9 mouse cellular contexts compared by ENCODE assay signal in genomic region chrX:96178437-96178836, GRCm38 (mm10).
DNase-seq lines count a peak whose midpoint lies in the region; ATAC-seq and TF ChIP-seq lines count a peak whose summit lies in the region.
"Had no signal": no experiment of that assay in that cellular context is flagged by ENCODE, and none has a peak within 500 bp of the region (broad histone marks: within the 10 kb centered on the region; RNA-seq: fewer than 3 reads in every experiment).

No protein-coding gene starts in this region.

- H3K9me3 ChIP-seq in E14TG2a.4 (ENCODE audit: low read length), result no peaks in the 10 kb centered on the region
- no peaks in the 10 kb centered on the region for H3K9me3 ChIP-seq in kidney, postnatal 0 days (replicated peaks; ENCODE audit: low read length)

- no peak overlapping the region for H3K4me2 ChIP-seq in kidney, postnatal 0 days (ENCODE audit: low read length)

- H3K36me3 ChIP-seq in E14TG2a.4 (ENCODE audit: insufficient read depth, low read length), result no peaks in the 10 kb centered on the region
- no peaks in the 10 kb centered on the region for H3K36me3 ChIP-seq in kidney, postnatal 0 days (ENCODE audit: insufficient read depth, low read length)

- 4% methylated on average over 1 of the region's 1 CpGs for WGBS in kidney, postnatal 0 days

- H3K9ac ChIP-seq in kidney, postnatal 0 days (ENCODE audit: low read depth, low read length), result no peak overlapping the region

- no peak for ATAC-seq in kidney, postnatal 0 days (replicated peaks; ENCODE audit: low FRiP score, low read depth)

- H3K27me3 ChIP-seq in E14TG2a.4 (ENCODE audit: insufficient read depth, low read length), result no peaks in the 10 kb centered on the region
- no peaks in the 10 kb centered on the region for H3K27me3 ChIP-seq in kidney, postnatal 0 days (ENCODE audit: insufficient read depth, low read length)

- peak; percentile 37; the same call in 1 of the 2 replicates for TF ChIP-seq CTCF in E14TG2a.4 (conservative IDR thresholded peaks at IDR 0.05; ENCODE audit: low read length)
- TF ChIP-seq CTCF in kidney, postnatal 0 days (IDR thresholded peaks at IDR 0.05; ENCODE audit: low read depth), result peak; percentile 77

- peak; percentile 13 to 16 for DNase-seq in left cerebral cortex, postnatal 14 days (ENCODE audit: low spot score in 2 of 2)
- DNase-seq in left cerebral cortex, adult 11 months (ENCODE audit: low spot score), result no peak
- peak; percentile 46 for DNase-seq in adrenal gland, postnatal 10 days
- peak; percentile 50 for DNase-seq in embryo, embryonic 11 days
- peak; percentile 68 for DNase-seq in kidney, postnatal 0 days (ENCODE audit: low spot score)
- DNase-seq in lung, postnatal 36 days, result peak; percentile 70
- DNase-seq in yolk sac, embryonic 10.5 days (ENCODE audit: low spot score), result no peak

- no peak overlapping the region for H3K4me3 ChIP-seq in E14TG2a.4 (replicated peaks; ENCODE audit: low read length)
- H3K4me3 ChIP-seq in kidney, postnatal 0 days (replicated peaks; ENCODE audit: low read depth, low read length), result no peak overlapping the region

- intact Hi-C loops in left cerebral cortex, postnatal 14 days (cut with DNase I), result loop anchor here (5.0 kb wide), 1 partner anchor 161 kb away; no protein-coding TSS in a partner anchor

- no peaks in the 10 kb centered on the region for H3K4me1 ChIP-seq in E14TG2a.4 (replicated peaks; ENCODE audit: low read depth, low read length)
- H3K4me1 ChIP-seq in kidney, postnatal 0 days (replicated peaks; ENCODE audit: insufficient read depth, low read length), result no peaks in the 10 kb centered on the region

- H3K27ac ChIP-seq in kidney, postnatal 0 days, result no peak overlapping the region
- H3K27ac ChIP-seq: macrophage had no signal

Comparison
In these comparisons a context has a peak if more than half of its experiments do, and no peak if none do; other contexts are left out.
1. DNase-seq: peak in left cerebral cortex, postnatal 14 days (2 of 2), adrenal gland, postnatal 10 days (single experiment), embryo, embryonic 11 days (single experiment), kidney, postnatal 0 days (single experiment) and lung, postnatal 36 days (single experiment); none in left cerebral cortex, adult 11 months (single experiment) and yolk sac, embryonic 10.5 days (single experiment).